Mouse (Mus musculus) adrenal gland, postnatal 25 days (tissue): ENCODE measurements around the gene Fan1. TPM values are rescaled to one million over a fixed set of nuclear protein-coding genes. Genes with fewer than 3 reads are reported as not detected.

Experiments
- DNase-seq: peaks from one replicate; pipeline ENCODE4 v3.0.0; 2021; ENCODE audit warnings: mixed read lengths
- long read RNA-seq: library from polyadenylated mRNA; stranded (forward); transcript quantifications from one replicate; pipeline ENCODE4 v2.0.0, GENCODE M21; 2021
- total RNA-seq: library from RNA; stranded (reverse); gene quantifications from 2 replicates; pipeline ENCODE4 v1.2.3, GENCODE M21; 2021

Gene Fan1
- total RNA-seq: 9.5 and 12.5 TPM in 2 replicates
- long read RNA-seq: 0 reads

GRCm38 (mm10) chr7:64373830-64374562 lies at the start of gene Fan1:
TSS of gene Fan1 (minus strand) at chr7:64374095.
- DNase-seq: peak; percentile 86

- no peak for DNase-seq
These were observed 30.1 kb upstream of the Fan1 start for GRCm38 (mm10) chr7:64403989-64404388.

GRCm38 (mm10) chr7:64402452-64402851 lies 28.6 kb upstream of the Fan1 start:
- no peak for DNase-seq

GRCm38 (mm10) chr7:64400725-64401124 lies 26.8 kb upstream of the Fan1 start:
- no peak for DNase-seq

GRCm38 (mm10) chr7:64392819-64393151 lies 18.9 kb upstream of the Fan1 start:
- no peak for DNase-seq

GRCm38 (mm10) chr7:64392122-64392818 lies 18.4 kb upstream of the Fan1 start, which contains the start of the genes Mphosph10 and Mcee:
TSS of gene Mphosph10 (minus strand) at chr7:64392268.
TSS of gene Mcee (plus strand) at chr7:64392607.
- DNase-seq: peak; percentile 99

- DNase-seq: no peak
These were observed 17.6 kb upstream of the Fan1 start for GRCm38 (mm10) chr7:64391479-64391878.

GRCm38 (mm10) chr7:64373147-64373829 lies 607 bp downstream of the Fan1 start:
- no peak for DNase-seq

GRCm38 (mm10) chr7:64371940-64372878 lies 1.7 kb downstream of the Fan1 start:
- DNase-seq: no peak

- peak; percentile 17 for DNase-seq
These were observed 4.1 kb downstream of the Fan1 start for GRCm38 (mm10) chr7:64369841-64370240.

- no peak for DNase-seq
These were observed 8.0 kb downstream of the Fan1 start for GRCm38 (mm10) chr7:64365863-64366262.

GRCm38 (mm10) chr7:64360586-64360945 lies 13.3 kb downstream of the Fan1 start:
- no peak for DNase-seq

- DNase-seq: no peak
These were observed 13.8 kb downstream of the Fan1 start for GRCm38 (mm10) chr7:64359943-64360585.

- DNase-seq: no peak
These were observed 15.2 kb downstream of the Fan1 start for GRCm38 (mm10) chr7:64358666-64359065.

- peak; percentile 80 for DNase-seq
These were observed 16.5 kb downstream of the Fan1 start for GRCm38 (mm10) chr7:64357405-64357804.

- no peak for DNase-seq
These were observed 17.2 kb downstream of the Fan1 start for GRCm38 (mm10) chr7:64356661-64357060.

GRCm38 (mm10) chr7:64354206-64354605 lies 19.7 kb downstream of the Fan1 start:
- no peak for DNase-seq

GRCm38 (mm10) chr7:64351087-64351486 lies 22.8 kb downstream of the Fan1 start:
- no peak for DNase-seq

- DNase-seq: no peak
These were observed 24.6 kb downstream of the Fan1 start for GRCm38 (mm10) chr7:64349147-64349861.

GRCm38 (mm10) chr7:64347813-64348212 lies 26.1 kb downstream of the Fan1 start:
- DNase-seq: no peak

GRCm38 (mm10) chr7:64332686-64333085 lies 41.2 kb downstream of the Fan1 start:
- DNase-seq: no peak
